Mouse (Mus musculus) ES-E14 (cell line): ENCODE measurements at regions not wholly inside any gene's neighbourhood (a gene's known extent, or its start where the extent isn't known, plus 50 kb on each side); places are given as distances from the start of the nearest gene placed in this dataset.

Experiments used
- CHD2 ChIP-seq: IDR thresholded peaks from 2 replicates; pipeline ENCODE4 v1.6.1; 2014; ENCODE audit warnings: mild to moderate bottlenecking, low read depth, low read length, inconsistent platforms
- HCFC1 ChIP-seq: IDR thresholded peaks from 2 replicates; pipeline ENCODE4 v1.6.1; 2012; ENCODE audit warnings: low read length, inconsistent platforms, borderline replicate concordance; ENCODE audit not compliant: insufficient read depth
- MAFK ChIP-seq: IDR thresholded peaks from 2 replicates; pipeline ENCODE4 v1.6.1; 2014; ENCODE audit warnings: mild to moderate bottlenecking, low read depth, low read length, inconsistent platforms; ENCODE audit not compliant: insufficient read depth
- ZC3H11A ChIP-seq: IDR thresholded peaks from 2 replicates; pipeline ENCODE4 v1.6.1; 2012; ENCODE audit warnings: low read depth, mild to moderate bottlenecking, inconsistent platforms, low read length, borderline replicate concordance
- ZNF384 ChIP-seq: IDR thresholded peaks from 2 replicates; pipeline ENCODE4 v1.6.1; 2012; ENCODE audit warnings: low read depth, low read length, inconsistent platforms

DNA sequence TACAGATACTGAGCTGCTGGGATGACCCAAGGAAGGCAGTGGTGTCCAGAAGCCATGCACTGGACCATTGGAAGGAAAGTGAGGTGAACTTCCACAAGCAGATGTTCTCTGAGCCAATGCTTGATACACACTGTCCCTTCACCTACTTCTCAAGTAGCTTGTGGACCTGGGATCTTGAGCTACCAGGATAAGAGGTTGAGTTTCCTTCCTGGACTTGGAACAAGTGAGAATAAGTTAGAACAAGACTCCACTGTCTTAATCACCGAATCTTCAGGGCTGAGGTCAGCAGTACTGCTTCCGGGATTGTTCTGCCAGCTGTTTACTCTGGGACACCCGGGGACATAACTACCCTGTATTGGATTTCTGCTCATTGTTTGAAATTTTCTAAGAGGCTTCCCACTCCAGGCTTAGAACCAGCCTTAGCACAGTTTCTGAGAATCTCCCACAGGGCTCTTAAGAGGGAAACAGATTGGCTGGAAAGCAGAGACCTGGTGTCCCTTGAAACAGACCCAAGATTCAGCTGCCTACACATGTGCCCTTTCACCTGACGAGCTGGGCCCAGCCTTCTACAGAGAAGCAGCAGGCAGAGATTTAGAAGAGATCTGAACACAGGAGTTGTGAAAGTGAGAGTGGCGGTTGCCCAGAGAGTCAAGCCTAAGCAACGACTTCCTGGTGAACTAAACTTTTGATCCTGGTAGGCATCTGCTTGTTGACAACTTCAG is 87.5 kb downstream of the Irx2 start:
- TF ChIP-seq ZNF384, result no peak
- TF ChIP-seq CHD2, result no peak
- no peak for TF ChIP-seq ZC3H11A
- TF ChIP-seq MAFK, result no peak
- TF ChIP-seq HCFC1, result no peak
